13 mouse cellular contexts compared by ENCODE assay signal in the genomic region with DNA sequence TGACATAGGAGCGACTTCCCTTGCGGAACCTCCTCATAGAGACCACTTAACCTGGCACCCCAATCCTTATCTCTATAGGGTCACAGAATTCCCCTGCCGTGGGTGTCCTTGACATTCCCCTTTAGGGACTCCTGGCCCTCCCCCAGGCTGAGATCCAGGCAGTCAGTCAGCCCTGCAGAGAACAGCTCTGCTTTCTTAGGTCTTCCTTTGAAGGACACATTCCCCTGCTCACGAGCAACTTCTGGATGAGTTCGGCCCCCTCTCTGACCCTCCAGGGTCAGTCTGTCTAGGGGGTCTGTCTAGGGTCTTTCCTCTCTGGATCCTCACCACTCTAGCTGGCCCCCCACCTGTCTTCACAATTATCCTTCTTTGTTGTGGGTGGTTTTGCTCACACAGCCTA. TPM values are rescaled to one million over a fixed set of nuclear protein-coding genes. Genes with fewer than 3 reads are reported as not detected.
DNase-seq lines count a peak whose midpoint lies in the region; ATAC-seq and TF ChIP-seq lines count a peak whose summit lies in the region.
"Had no signal": no experiment of that assay in that cellular context is flagged by ENCODE, and none has a peak within 500 bp of the region (broad histone marks: within the 10 kb centered on the region; RNA-seq: fewer than 3 reads in every experiment).

No protein-coding gene starts in this region.

- H3K36me3 ChIP-seq in heart, embryonic 10.5 days, result no peaks in the 10 kb centered on the region
- H3K36me3 ChIP-seq in megakaryocyte, embryonic 14.5 days (replicated peaks; ENCODE audit: low read length), result peaks cover 7% of the 10 kb centered on the region
- no peaks in the 10 kb centered on the region; the same call in 1 of the 2 replicates for H3K36me3 ChIP-seq in intestine, postnatal 0 days (ENCODE audit: control insufficient read depth, insufficient read depth)
- no peaks in the 10 kb centered on the region for H3K36me3 ChIP-seq in stomach, embryonic 14.5 days (ENCODE audit: control insufficient read depth, insufficient read depth, low read length)

- peak overlapping the region; percentile 61 for H3K4me3 ChIP-seq in heart, embryonic 10.5 days
- H3K4me3 ChIP-seq in megakaryocyte, embryonic 14.5 days (replicated peaks), result peak overlapping the region; percentile 89
- H3K4me3 ChIP-seq in intestine, postnatal 0 days (ENCODE audit: low read depth, low read length), result peak overlapping the region; percentile 50
- H3K4me3 ChIP-seq in stomach, embryonic 14.5 days (ENCODE audit: low read depth, low read length), result peak overlapping the region; percentile 41

- 9% methylated on average over 5 of the region's 5 CpGs for WGBS in heart, embryonic 10.5 days
- 24% methylated on average over 5 of the region's 5 CpGs for WGBS in intestine, postnatal 0 days
- WGBS in stomach, embryonic 14.5 days, result 38% methylated on average over 5 of the region's 5 CpGs

- H3K9ac ChIP-seq in intestine, postnatal 0 days (ENCODE audit: low read depth, low read length), result peak overlapping the region; percentile 65; the same call in 1 of the 2 replicates
- no peak overlapping the region for H3K9ac ChIP-seq in stomach, embryonic 14.5 days (replicated peaks; ENCODE audit: low read depth, low read length)

- H3K27ac ChIP-seq in heart, embryonic 10.5 days, result peak overlapping the region; percentile 83; the same call in 1 of the 2 replicates
- peak overlapping the region; percentile 75 for H3K27ac ChIP-seq in intestine, postnatal 0 days (ENCODE audit: low read depth, low read length)
- H3K27ac ChIP-seq in stomach, embryonic 14.5 days (ENCODE audit: low read length), result no peak overlapping the region

- ATAC-seq in megakaryocyte, adult 5-6 weeks (ENCODE audit: poor library complexity, severe bottlenecking), result no peak
- no peak for ATAC-seq in intestine, postnatal 0 days
- no peak for ATAC-seq in stomach, embryonic 14.5 days (ENCODE audit: insufficient number of reproducible peaks, insufficient read depth, low FRiP score, low read depth)
- no peak for ATAC-seq in CD4-positive, CD25-positive, alpha-beta regulatory T cell, adult 4 months
- ATAC-seq: activated CD4-positive, CD25-positive, alpha-beta regulatory T cell, adult 4 months had no signal

- peaks cover 56% of the 10 kb centered on the region for H3K4me1 ChIP-seq in heart, embryonic 10.5 days
- H3K4me1 ChIP-seq in megakaryocyte, embryonic 14.5 days, result peaks cover 87% of the 10 kb centered on the region
- 0 out of 2 replicates have a peak, but pooled peaks cover 2% of the 10 kb centered on the region for H3K4me1 ChIP-seq in intestine, postnatal 0 days (replicated peaks; ENCODE audit: control insufficient read depth, insufficient read depth, low read length)
- H3K4me1 ChIP-seq in stomach, embryonic 14.5 days (ENCODE audit: control insufficient read depth, insufficient read depth, low read length), result peaks cover 49% of the 10 kb centered on the region

- no peak for TF ChIP-seq CTCF in intestine, postnatal 0 days (IDR thresholded peaks at IDR 0.05; ENCODE audit: low read depth)

- intact Hi-C loops in heart, postnatal 25 days (cut with DNase I), result no loop called here

- peaks cover 74% of the 10 kb centered on the region for H3K27me3 ChIP-seq in heart, embryonic 10.5 days (ENCODE audit: insufficient read depth, poor library complexity, severe bottlenecking)
- peaks cover 86% of the 10 kb centered on the region for H3K27me3 ChIP-seq in megakaryocyte, embryonic 14.5 days (replicated peaks)
- peaks cover 8% of the 10 kb centered on the region; the same call in 1 of the 2 replicates for H3K27me3 ChIP-seq in intestine, postnatal 0 days (replicated peaks; ENCODE audit: control insufficient read depth, insufficient read depth, low read length)
- no peaks in the 10 kb centered on the region for H3K27me3 ChIP-seq in stomach, embryonic 14.5 days (ENCODE audit: control insufficient read depth, insufficient read depth, low read length)

- DNase-seq in heart, embryonic 10.5 days (ENCODE audit: low spot score), result peak; percentile 73
- no peak for DNase-seq in heart, postnatal 25 days (ENCODE audit: low spot score)
- DNase-seq in frontal cortex, postnatal 25 days (ENCODE audit: low spot score in 2 of 2), result no peak
- DNase-seq: cerebellum, adult 9-11 months had no signal

- H3K9me3 ChIP-seq in heart, embryonic 10.5 days, result no peaks in the 10 kb centered on the region
- peaks cover 11% of the 10 kb centered on the region for H3K9me3 ChIP-seq in megakaryocyte, embryonic 14.5 days
- no peaks in the 10 kb centered on the region for H3K9me3 ChIP-seq in intestine, postnatal 0 days (ENCODE audit: control insufficient read depth)
- H3K9me3 ChIP-seq in stomach, embryonic 14.5 days (ENCODE audit: control insufficient read depth, low read depth, low read length), result no peaks in the 10 kb centered on the region

- peak overlapping the region; percentile 71 for H3K4me2 ChIP-seq in intestine, postnatal 0 days (replicated peaks; ENCODE audit: low read depth)
- H3K4me2 ChIP-seq in stomach, embryonic 14.5 days (replicated peaks; ENCODE audit: low read depth, low read length), result peak overlapping the region; percentile 72

RNA-seq across cellular contexts. Expression of a gene that starts 1.1 kb away (rescaled TPM):
- 2.7 and 5.2 TPM in 2 replicates for polyA plus RNA-seq in heart, embryonic 10.5 days (2016; fragmentation: Nextera tagmentation; extraction: Ambion mirVana)
- total RNA-seq in heart, postnatal 25 days (2021), result 10 to 100 TPM; 23.2 to 31.5 TPM
- 2.1 and 7.9 TPM in 2 replicates for polyA plus RNA-seq in megakaryocyte, embryonic 14.5 days (2012; ENCODE audit: insufficient read depth, low replicate concordance)
- 6.9 and 8.2 TPM in 2 replicates for total RNA-seq in megakaryocyte, adult 5-6 weeks (2015)
- 27.6 and 34.9 TPM in 2 replicates for total RNA-seq in megakaryocyte, adult 5-6 weeks (2017)
- 13.8 and 14.6 TPM in 2 replicates for polyA plus RNA-seq in intestine, postnatal 0 days (2015; fragmentation: Nextera tagmentation; extraction: Ambion mirVana)
- 15.6 and 16.9 TPM in 2 replicates for polyA plus RNA-seq in stomach, embryonic 14.5 days (2014; fragmentation: Nextera tagmentation; extraction: Ambion mirVana)
- polyA plus RNA-seq in CD4-positive, CD25-positive, alpha-beta regulatory T cell, adult 4 months (2017; shearing (Covaris generic)), result 1 to 10 TPM; 3.8 to 5.2 TPM

RNA-seq across cellular contexts. Expression of a gene that starts 13.9 kb away (rescaled TPM):
- not detected in 2 replicates for polyA plus RNA-seq in heart, embryonic 10.5 days (2016; fragmentation: Nextera tagmentation; extraction: Ambion mirVana)
- not detected for total RNA-seq in heart, postnatal 25 days (2021)
- polyA plus RNA-seq in megakaryocyte, embryonic 14.5 days (2012; ENCODE audit: insufficient read depth, low replicate concordance), result not detected in 2 replicates
- total RNA-seq in megakaryocyte, adult 5-6 weeks (2015), result not detected in 2 replicates
- not detected in 2 replicates for total RNA-seq in megakaryocyte, adult 5-6 weeks (2017)
- polyA plus RNA-seq in intestine, postnatal 0 days (2015; fragmentation: Nextera tagmentation; extraction: Ambion mirVana), result not detected in 2 replicates
- polyA plus RNA-seq in stomach, embryonic 14.5 days (2014; fragmentation: Nextera tagmentation; extraction: Ambion mirVana), result not detected in 2 replicates
- polyA plus RNA-seq in CD4-positive, CD25-positive, alpha-beta regulatory T cell, adult 4 months (2017; shearing (Covaris generic)), result not detected
- total RNA-seq: gastrocnemius, postnatal 10 days; left cerebral cortex, adult 18-20 months; neutrophil, adult 5-6 weeks had no signal
- polyA plus RNA-seq: activated CD4-positive, CD25-positive, alpha-beta regulatory T cell, adult 4 months had no signal

RNA-seq across cellular contexts. Expression of a gene that starts 44.5 kb away (rescaled TPM):
- 5.4 and 5.6 TPM in 2 replicates for polyA plus RNA-seq in heart, embryonic 10.5 days (2016; fragmentation: Nextera tagmentation; extraction: Ambion mirVana)
- 10 to 100 TPM; 11.7 to 14.5 TPM for total RNA-seq in heart, postnatal 25 days (2021)
- polyA plus RNA-seq in megakaryocyte, embryonic 14.5 days (2012; ENCODE audit: insufficient read depth, low replicate concordance), result 6.1 and 8.2 TPM in 2 replicates
- total RNA-seq in megakaryocyte, adult 5-6 weeks (2015), result 7.4 and 7.7 TPM in 2 replicates
- total RNA-seq in megakaryocyte, adult 5-6 weeks (2017), result 15.2 and 17.1 TPM in 2 replicates
- 6.0 and 6.8 TPM in 2 replicates for polyA plus RNA-seq in intestine, postnatal 0 days (2015; fragmentation: Nextera tagmentation; extraction: Ambion mirVana)
- 11.5 and 14.5 TPM in 2 replicates for polyA plus RNA-seq in stomach, embryonic 14.5 days (2014; fragmentation: Nextera tagmentation; extraction: Ambion mirVana)
- 1 to 10 TPM; 4.0 to 5.4 TPM for polyA plus RNA-seq in CD4-positive, CD25-positive, alpha-beta regulatory T cell, adult 4 months (2017; shearing (Covaris generic))

RNA-seq across cellular contexts. Expression of a gene that starts 51.0 kb away (rescaled TPM):
- 0.28 and 0.60 TPM in 2 replicates for polyA plus RNA-seq in heart, embryonic 10.5 days (2016; fragmentation: Nextera tagmentation; extraction: Ambion mirVana)
- 1 to 10 TPM; 1.3 to 1.4 TPM for total RNA-seq in heart, postnatal 25 days (2021)
- 0.61 and 0.94 TPM in 2 replicates for polyA plus RNA-seq in megakaryocyte, embryonic 14.5 days (2012; ENCODE audit: insufficient read depth, low replicate concordance)
- 0.04 TPM in 1 of 2 replicates, not detected in the other for total RNA-seq in megakaryocyte, adult 5-6 weeks (2015)
- 0.07 and 0.16 TPM in 2 replicates for total RNA-seq in megakaryocyte, adult 5-6 weeks (2017)
- polyA plus RNA-seq in intestine, postnatal 0 days (2015; fragmentation: Nextera tagmentation; extraction: Ambion mirVana), result 0.16 and 0.33 TPM in 2 replicates
- 0.38 and 0.41 TPM in 2 replicates for polyA plus RNA-seq in stomach, embryonic 14.5 days (2014; fragmentation: Nextera tagmentation; extraction: Ambion mirVana)
- not detected for polyA plus RNA-seq in CD4-positive, CD25-positive, alpha-beta regulatory T cell, adult 4 months (2017; shearing (Covaris generic))
- polyA plus RNA-seq: activated CD4-positive, CD25-positive, alpha-beta regulatory T cell, adult 4 months had no signal
